Mouse (Mus musculus): ENCODE data around the gene Dnajc6. TPM values are rescaled to one million over a fixed set of nuclear protein-coding genes. Genes with fewer than 3 reads are reported as not detected.

Gene Dnajc6
- polyA plus RNA-seq, 1 experiment from 2014 or later, result 23.9 TPM

DNA sequence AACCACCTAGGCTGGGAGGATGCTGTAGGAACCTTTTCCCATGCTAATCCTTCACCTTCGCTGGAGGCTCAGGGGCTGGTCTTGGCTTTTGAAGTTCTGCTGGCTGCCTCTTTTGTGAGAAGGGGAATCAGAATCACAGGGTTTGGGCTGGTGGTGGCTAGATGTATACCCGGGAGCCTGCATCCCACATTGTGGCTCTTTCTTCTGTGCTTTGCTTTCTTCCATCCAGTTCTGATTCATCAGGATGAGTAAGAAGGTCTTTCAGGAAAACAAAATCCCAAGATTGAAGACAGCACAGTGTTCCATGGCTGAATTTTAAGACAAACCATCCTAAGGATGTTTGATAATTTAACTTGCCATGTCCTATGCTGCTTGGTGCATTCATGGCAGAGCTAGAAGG, 123.8 kb downstream of the Dnajc6 start:
- Histone ChIP-seq H3K4me1 (replicated peaks) (no peaks in the 10 kb centered on the region), H3K9ac (replicated peaks) (no peak overlapping the region), H3K4me3 (replicated peaks) (no peak overlapping the region), H3K9me3 (no peaks in the 10 kb centered on the region), H3K36me3 (peaks cover 46% of the 10 kb centered on the region), H3K27me3 (no peaks in the 10 kb centered on the region), H3K27ac (no peak overlapping the region), H3K4me2 (replicated peaks) (no peak overlapping the region)
- WGBS, result 55% methylated on average over 2 of the region's 2 CpGs
- ATAC-seq, result no peak

DNA sequence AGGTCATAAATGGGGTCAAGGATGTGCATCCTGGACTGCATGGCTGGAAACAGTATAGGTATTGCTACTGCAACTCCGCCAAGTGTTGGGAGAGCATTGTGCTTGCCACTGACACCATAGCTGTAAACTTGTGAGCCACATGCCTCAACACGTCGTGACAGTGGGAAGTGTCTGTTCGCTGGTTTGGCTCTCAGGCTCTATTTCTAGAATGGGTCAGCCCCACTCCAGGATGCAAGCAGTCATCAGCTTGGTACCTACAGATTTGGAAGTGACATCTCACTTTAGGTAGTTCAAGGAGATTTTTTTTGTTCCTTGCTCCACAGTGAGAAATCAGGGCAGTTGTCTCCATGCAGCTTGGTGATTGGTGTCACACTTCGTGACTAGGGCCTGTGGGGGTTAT, 124.8 kb downstream of the Dnajc6 start:
- H3K4me3 ChIP-seq (replicated peaks), result no peak overlapping the region
- H3K9ac ChIP-seq (replicated peaks), result no peak overlapping the region
- no peaks in the 10 kb centered on the region for H3K4me1 ChIP-seq (replicated peaks)
- no peak overlapping the region for H3K27ac ChIP-seq
- peaks cover 41% of the 10 kb centered on the region for H3K36me3 ChIP-seq
- 93% methylated on average over 5 of the region's 5 CpGs for WGBS
- ATAC-seq, result no peak
- H3K9me3 ChIP-seq, result no peaks in the 10 kb centered on the region
- H3K27me3 ChIP-seq, result no peaks in the 10 kb centered on the region
- no peak overlapping the region for H3K4me2 ChIP-seq (replicated peaks)

DNA sequence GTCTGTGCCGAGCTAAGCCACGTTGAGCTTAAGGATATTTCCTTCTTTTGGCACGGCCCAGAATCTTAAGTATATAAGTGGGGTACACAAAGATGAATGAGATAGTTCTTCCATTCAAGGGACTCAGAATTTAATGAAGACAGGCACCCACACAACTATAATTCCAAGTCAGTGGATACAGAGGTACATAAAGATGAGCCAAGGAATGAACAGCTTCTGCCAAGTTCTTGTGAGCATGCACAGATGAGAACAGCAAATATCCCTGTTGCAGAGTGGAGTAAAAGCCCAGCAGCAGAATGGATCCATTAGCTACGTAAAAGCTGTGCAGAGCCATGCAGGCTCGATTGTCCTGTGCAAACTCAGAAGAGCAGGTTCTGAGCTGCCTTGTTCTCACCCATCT, 128.8 kb downstream of the Dnajc6 start:
- H3K27me3 ChIP-seq, result no peaks in the 10 kb centered on the region
- H3K27ac ChIP-seq, result no peak overlapping the region
- H3K9ac ChIP-seq (replicated peaks), result no peak overlapping the region
- no peak overlapping the region for H3K4me3 ChIP-seq (replicated peaks)
- H3K4me1 ChIP-seq (replicated peaks), result no peaks in the 10 kb centered on the region
- 94% methylated on average over 5 of the region's 5 CpGs for WGBS
- H3K4me2 ChIP-seq (replicated peaks), result no peak overlapping the region
- H3K36me3 ChIP-seq, result peaks cover 40% of the 10 kb centered on the region
- no peak for ATAC-seq
- H3K9me3 ChIP-seq, result no peaks in the 10 kb centered on the region

GRCm38 (mm10) chr4:101635596-101635995, 139.1 kb downstream of the Dnajc6 start:
- WGBS, result 78% methylated on average over 2 of the region's 2 CpGs
- H3K9ac ChIP-seq (replicated peaks), result no peak overlapping the region
- no peak for ATAC-seq
- no peak overlapping the region for H3K4me3 ChIP-seq (replicated peaks)
- H3K27ac ChIP-seq, result no peak overlapping the region
- H3K4me1 ChIP-seq (replicated peaks), result no peaks in the 10 kb centered on the region
- peaks cover 51% of the 10 kb centered on the region for H3K36me3 ChIP-seq
- H3K27me3 ChIP-seq, result no peaks in the 10 kb centered on the region
- no peaks in the 10 kb centered on the region for H3K9me3 ChIP-seq
- H3K4me2 ChIP-seq (replicated peaks), result no peak overlapping the region

DNA sequence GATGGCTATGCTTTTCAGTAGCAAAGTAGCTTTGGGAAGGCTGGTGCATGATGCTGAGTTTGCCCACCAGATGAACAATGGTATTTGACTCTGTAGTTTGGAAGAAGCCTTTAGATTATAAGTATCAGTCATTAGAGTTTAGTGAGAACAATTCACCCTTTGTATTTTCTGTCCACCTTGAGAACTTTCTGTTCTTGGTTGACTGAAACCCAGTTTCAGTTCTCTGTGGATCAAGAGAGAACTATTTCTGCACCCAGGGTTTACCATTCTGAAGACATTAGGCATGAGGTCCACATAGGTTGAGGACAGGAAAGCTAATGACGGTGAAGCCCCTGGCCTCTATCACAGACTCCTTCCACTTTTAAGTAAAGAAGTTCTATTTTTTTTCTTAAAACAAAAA, 141.0 kb downstream of the Dnajc6 start:
- no peak for ATAC-seq
- Histone ChIP-seq H3K9ac (replicated peaks) (no peak overlapping the region), H3K4me3 (replicated peaks) (no peak overlapping the region), H3K9me3 (no peaks in the 10 kb centered on the region), H3K4me1 (replicated peaks) (no peaks in the 10 kb centered on the region), H3K27ac (no peak overlapping the region), H3K27me3 (no peaks in the 10 kb centered on the region), H3K36me3 (peaks cover 49% of the 10 kb centered on the region), H3K4me2 (replicated peaks) (no peak overlapping the region)
- 96% methylated on average over 1 of the region's 1 CpGs for WGBS

GRCm38 (mm10) chr4:101640631-101641030, 144.2 kb downstream of the Dnajc6 start:
- H3K9me3 ChIP-seq, result no peaks in the 10 kb centered on the region
- ATAC-seq, result no peak
- WGBS, result 90% methylated on average over 5 of the region's 5 CpGs
- no peaks in the 10 kb centered on the region for H3K4me1 ChIP-seq (replicated peaks)
- no peaks in the 10 kb centered on the region for H3K27me3 ChIP-seq
- H3K4me2 ChIP-seq (replicated peaks), result no peak overlapping the region
- peaks cover 42% of the 10 kb centered on the region for H3K36me3 ChIP-seq
- no peak overlapping the region for H3K4me3 ChIP-seq (replicated peaks)
- no peak overlapping the region for H3K9ac ChIP-seq (replicated peaks)
- no peak overlapping the region for H3K27ac ChIP-seq

- no peak for ATAC-seq
- H3K9me3 ChIP-seq, result no peaks in the 10 kb centered on the region
- H3K27ac ChIP-seq, result no peak overlapping the region
- H3K4me1 ChIP-seq (replicated peaks), result peaks cover 5% of the 10 kb centered on the region; the same call in 1 of the 2 replicates
- H3K4me2 ChIP-seq (replicated peaks), result no peak overlapping the region
- no peaks in the 10 kb centered on the region for H3K27me3 ChIP-seq
- 82% methylated on average over 6 of the region's 6 CpGs for WGBS
- no peak overlapping the region for H3K9ac ChIP-seq (replicated peaks)
- no peak overlapping the region for H3K4me3 ChIP-seq (replicated peaks)
- peaks cover 23% of the 10 kb centered on the region for H3K36me3 ChIP-seq
These were observed 146.3 kb downstream of the Dnajc6 start for GRCm38 (mm10) chr4:101642708-101643107.

GRCm38 (mm10) chr4:101643216-101643615, 146.8 kb downstream of the Dnajc6 start:
- no peak for ATAC-seq
- no peak overlapping the region for H3K4me2 ChIP-seq (replicated peaks)
- no peak overlapping the region for H3K27ac ChIP-seq
- peaks cover 6% of the 10 kb centered on the region for H3K4me1 ChIP-seq (replicated peaks)
- H3K27me3 ChIP-seq, result no peaks in the 10 kb centered on the region
- H3K4me3 ChIP-seq (replicated peaks), result no peak overlapping the region
- no peaks in the 10 kb centered on the region for H3K9me3 ChIP-seq
- 88% methylated on average over 4 of the region's 4 CpGs for WGBS
- peaks cover 21% of the 10 kb centered on the region for H3K36me3 ChIP-seq
- H3K9ac ChIP-seq (replicated peaks), result no peak overlapping the region

DNA sequence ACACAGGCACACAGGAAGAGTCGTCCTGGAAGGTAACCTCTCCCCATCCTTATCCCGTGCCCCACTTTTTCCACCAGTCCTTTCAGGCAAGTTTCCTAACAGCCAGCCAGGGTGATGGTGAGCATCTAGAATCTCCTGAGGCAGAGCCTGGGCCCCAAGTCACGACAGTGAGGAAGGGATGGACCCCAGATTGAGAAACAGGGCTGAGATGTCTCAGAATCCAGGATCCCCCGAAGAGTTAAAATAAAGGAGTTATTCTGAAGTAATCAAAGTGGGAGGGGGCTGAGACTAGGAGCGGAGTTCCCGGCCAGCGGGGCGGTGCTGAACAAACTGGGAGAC, 150.4 kb downstream of the Dnajc6 start:
- Histone ChIP-seq H3K36me3 (0 out of 2 replicates have a peak, but pooled peaks cover 5% of the 10 kb centered on the region), H3K9me3 (no peaks in the 10 kb centered on the region), H3K4me2 (replicated peaks) (peak overlapping the region; percentile 52), H3K9ac (replicated peaks) (peak overlapping the region; percentile 33; the same call in 1 of the 2 replicates), H3K27ac (no peak overlapping the region; the same call in 1 of the 2 replicates), H3K27me3 (no peaks in the 10 kb centered on the region), H3K4me1 (replicated peaks) (peaks cover 21% of the 10 kb centered on the region), H3K4me3 (replicated peaks) (peak overlapping the region; percentile 83)
- no peak; the same call in 1 of the 2 replicates for ATAC-seq
- 0% methylated on average over 8 of the region's 8 CpGs for WGBS

DNA sequence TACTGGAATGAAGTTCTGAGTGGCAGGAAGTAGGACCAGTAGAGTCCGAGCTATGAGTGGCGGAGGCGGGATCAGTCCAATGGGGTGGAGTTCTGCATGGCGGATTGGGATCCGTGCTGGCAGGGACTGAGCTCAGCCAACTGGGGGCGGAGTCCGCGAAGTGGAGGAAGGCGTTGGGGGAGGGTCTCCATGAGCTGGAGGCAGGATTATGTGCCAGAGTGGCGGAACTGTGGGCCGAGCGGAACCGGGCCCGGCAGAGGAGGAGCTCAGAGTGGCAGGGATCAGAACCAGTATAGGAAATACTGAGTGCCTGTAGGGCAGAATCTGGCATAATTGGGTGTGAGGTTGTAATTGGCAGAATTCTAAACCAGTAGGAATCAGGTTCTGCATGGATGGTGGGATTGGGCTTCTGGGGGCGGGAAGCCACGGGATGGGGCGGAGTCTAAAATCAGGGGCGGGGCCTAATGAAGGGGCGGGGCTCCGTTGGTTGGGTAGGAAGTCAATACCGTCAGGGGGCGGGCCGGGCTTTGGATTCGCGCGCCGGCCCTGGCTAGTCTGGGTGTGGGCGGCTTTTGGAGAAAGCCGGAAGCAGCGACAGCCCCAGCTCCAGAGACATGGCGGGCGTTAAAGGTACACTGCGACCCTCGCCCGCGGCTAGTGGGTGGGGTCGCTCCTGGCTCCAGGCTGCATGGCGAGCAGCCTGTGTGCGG, 150.9 kb downstream of the Dnajc6 start, which contains the start of gene Leprot:
Leprot (plus strand) TSS at position 523 of the 710 bp plus-strand sequence.
- H3K9ac ChIP-seq (replicated peaks), result peak within 1 kb of the TSS; percentile 88
- peak; percentile 99 for ATAC-seq

DNA sequence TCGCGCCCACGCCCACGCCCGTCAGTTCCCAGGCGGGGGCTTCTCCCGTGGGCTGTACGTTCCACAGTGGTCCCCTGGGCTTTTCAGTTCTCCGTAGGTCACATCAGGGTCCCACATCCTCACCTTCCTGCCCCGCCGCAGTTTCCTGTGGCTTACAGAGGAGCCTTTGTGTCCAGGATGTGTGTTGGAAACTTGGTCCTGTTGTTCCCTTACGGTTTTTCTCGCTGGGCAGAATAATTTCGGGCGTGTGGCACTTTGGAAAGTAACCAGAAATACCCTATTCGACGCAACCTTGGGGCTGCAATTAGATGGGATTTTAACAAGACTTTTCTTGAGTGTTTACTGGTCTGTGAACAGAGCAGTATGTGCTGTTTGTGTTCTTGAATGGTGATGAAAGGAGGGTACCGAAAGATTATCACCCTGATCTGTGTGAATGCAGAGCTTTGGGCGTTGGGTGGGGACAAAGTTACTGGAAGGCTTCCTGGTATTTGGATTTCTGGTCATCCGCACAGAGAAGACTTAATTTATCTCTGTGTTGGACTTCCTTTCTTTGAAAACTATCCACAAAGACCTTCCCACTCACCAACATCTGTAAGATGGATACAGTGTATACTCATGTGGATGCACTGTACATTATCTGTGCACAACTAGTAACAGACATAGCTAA, 151.7 kb downstream of the Dnajc6 start:
- Histone ChIP-seq H3K36me3 (no peaks in the 10 kb centered on the region), H3K4me1 (replicated peaks) (peaks cover 21% of the 10 kb centered on the region), H3K27me3 (no peaks in the 10 kb centered on the region), H3K27ac (peak overlapping the region; percentile 91), H3K9ac (replicated peaks) (peak overlapping the region; percentile 88), H3K4me3 (replicated peaks) (peak overlapping the region; percentile 83), H3K4me2 (replicated peaks) (peak overlapping the region; percentile 56), H3K9me3 (no peaks in the 10 kb centered on the region)
- 2% methylated on average over 20 of the region's 20 CpGs for WGBS
- no peak for ATAC-seq

More for the DNA sequence above, 150.9 kb downstream of the Dnajc6 start, which contains the start of gene Leprot:
- Histone ChIP-seq H3K4me2 (replicated peaks) (peak within 1 kb of the TSS; percentile 56), H3K27me3 (no peaks in the 10 kb centered on the region), H3K4me3 (replicated peaks) (peak within 1 kb of the TSS; percentile 83), H3K9me3 (no peaks in the 10 kb centered on the region), H3K36me3 (0 out of 2 replicates have a peak, but pooled peaks cover 5% of the 10 kb centered on the region), H3K4me1 (replicated peaks) (peaks cover 21% of the 10 kb centered on the region), H3K27ac (peak within 1 kb of the TSS; percentile 91)
- under 1% methylated on average over 39 of the region's 39 CpGs for WGBS

- no peaks in the 10 kb centered on the region for H3K27me3 ChIP-seq
- no peaks in the 10 kb centered on the region for H3K9me3 ChIP-seq
- no peak for ATAC-seq
- peaks cover 21% of the 10 kb centered on the region for H3K4me1 ChIP-seq (replicated peaks)
- H3K9ac ChIP-seq (replicated peaks), result peak overlapping the region; percentile 88; the same call in 1 of the 2 replicates
- H3K4me2 ChIP-seq (replicated peaks), result peak overlapping the region; percentile 56
- peak overlapping the region; percentile 83 for H3K4me3 ChIP-seq (replicated peaks)
- no peak overlapping the region for H3K27ac ChIP-seq
- H3K36me3 ChIP-seq, result 0 out of 2 replicates have a peak, but pooled peaks cover 4% of the 10 kb centered on the region
- WGBS, result 85% methylated on average over 1 of the region's 1 CpGs
These were observed 152.3 kb downstream of the Dnajc6 start for GRCm38 (mm10) chr4:101648745-101649144.

Data from midbrain, embryonic 13.5 days (tissue).